Mouse (Mus musculus) lung, postnatal 0 days (tissue): ENCODE data around the gene Olfr736.

Source experiments
- CTCF ChIP-seq: IDR thresholded peaks from 2 replicates; pipeline ENCODE4 v1.5.1; 2016; ENCODE audit warnings: antibody characterized with exemption, mild to moderate bottlenecking
- EP300 ChIP-seq: IDR thresholded peaks from 2 replicates; pipeline ENCODE4 v1.6.1; 2016; ENCODE audit warnings: antibody characterized with exemption, mild to moderate bottlenecking, control low read depth

DNA sequence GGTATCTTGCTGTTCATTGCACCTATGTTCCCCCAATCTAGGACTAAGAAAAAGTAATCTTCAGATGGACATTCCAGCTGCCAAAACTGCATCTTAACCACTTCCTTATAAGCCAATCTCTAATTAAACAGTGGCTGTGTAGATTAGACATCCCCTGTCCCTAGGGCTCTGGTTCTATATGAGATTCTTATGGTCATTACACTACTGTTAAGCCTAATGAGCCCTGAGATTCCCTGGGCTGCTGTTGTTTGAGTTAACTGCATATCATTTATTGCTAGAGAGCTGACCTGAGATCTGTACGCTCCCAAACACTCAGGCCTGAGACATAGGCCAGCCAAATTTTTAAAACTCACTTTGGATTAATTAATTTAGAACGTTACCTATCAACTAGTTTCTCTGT lies 32.2 kb upstream of the Olfr736 start, which contains the start of gene Olfr735:
- TF ChIP-seq EP300 (no peak), CTCF (no peak)
